Mouse (Mus musculus): Measurements from ENCODE around the gene Adra1b.

The Adra1b gene

GRCm38 (mm10) chr11:43901051-43901654 lies at the start of gene Adra1b:
TSS of gene Adra1b (minus strand) at chr11:43901210.
- DNase-seq = peak; percentile 22

- peak; percentile 88 for DNase-seq
These were observed 49.3 kb upstream of the Adra1b start for GRCm38 (mm10) chr11:43950274-43950673.

DNA sequence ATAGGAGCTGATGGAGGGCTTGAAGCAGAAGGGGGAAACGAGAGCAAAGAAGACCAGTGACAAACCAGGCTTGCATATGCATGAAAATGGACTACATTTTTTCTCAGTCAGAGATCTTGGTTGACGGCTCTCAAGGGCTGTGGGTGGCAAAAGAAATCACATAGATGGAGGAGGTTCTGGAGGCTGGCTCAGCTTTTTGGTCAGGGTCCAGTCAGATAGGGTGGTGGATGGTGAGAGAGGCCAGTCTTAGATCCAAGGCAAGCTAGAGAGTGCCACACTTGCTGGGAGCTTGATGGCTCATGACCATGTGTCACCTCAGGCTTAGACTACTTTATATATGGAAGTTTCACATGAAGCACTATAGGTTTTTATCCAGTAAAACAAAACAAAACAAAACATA lies 42.8 kb upstream of the Adra1b start:
- DNase-seq = no peak

DNA sequence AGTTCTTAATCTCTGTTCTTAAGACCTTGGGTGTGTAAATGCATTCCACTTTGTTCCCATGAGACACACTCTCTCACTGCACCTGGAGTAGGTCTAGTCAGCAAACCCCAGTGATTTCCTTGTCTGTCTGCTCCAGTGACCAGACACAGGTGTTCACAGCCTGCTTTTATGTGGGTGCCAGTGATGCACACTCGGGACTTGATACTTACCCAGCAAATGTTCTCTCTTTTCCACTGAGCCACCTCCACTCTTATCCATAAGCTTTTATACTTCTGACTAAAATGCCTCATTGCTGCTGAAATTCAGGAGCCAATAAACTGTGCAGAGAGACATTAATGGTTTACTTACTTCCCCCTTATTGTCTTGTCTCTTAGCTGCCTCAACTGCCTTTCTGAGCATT lies 42.2 kb upstream of the Adra1b start:
- DNase-seq = no peak

DNA sequence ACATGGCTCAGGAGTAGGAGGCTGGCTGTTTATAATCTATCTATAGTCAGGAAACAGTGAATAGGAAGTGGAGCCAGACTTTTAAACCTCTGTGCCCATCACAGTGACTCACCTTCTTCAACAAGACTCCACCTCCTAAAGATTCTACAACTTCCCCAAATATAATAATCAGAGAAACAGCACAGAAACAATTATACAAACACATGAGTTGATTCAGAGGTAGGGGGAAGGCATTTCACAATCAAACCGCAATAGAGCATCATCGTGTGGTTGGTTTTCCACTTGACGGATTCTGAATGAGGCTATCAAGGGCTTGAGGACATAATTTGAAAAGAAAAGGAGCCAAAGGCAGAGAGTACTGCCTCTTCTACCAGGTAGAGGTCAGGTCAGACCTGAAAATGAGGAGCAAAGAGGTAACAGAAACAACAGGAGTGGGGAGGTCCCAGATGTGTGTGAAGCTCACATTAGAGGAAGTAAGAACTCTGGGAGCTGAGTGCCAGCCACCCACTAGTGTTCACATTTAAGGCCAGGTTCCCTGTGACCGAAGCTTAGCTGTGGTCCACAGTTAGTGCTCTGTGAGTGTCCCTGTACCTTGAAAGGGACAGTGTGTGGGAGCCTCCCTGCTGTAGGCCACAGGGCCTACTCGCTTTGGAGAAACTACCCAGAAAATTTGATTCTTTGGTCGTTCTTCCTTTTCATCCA lies 39.6 kb upstream of the Adra1b start:
- no peak for DNase-seq

DNA sequence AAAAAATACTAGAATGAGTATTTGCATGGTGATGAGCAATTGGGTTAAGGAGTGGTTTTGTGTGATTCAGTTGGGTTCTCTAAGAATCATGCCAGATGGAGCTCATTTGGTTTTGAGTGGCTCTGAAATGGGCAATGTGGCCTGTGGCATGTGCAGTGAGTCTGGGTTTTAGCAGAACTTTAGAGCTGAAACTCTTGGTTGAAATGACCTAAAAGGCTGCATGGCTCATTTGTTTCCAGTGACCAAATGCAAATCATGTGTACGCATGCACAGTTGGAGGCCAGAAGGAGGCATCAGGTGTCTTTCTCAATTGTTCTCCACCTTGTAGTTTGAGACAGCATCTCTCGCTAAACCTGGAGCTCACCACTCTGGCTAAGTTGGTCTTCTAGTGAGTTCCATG lies 35.0 kb upstream of the Adra1b start:
- no peak for DNase-seq

- DNase-seq = no peak
These were observed 32.5 kb upstream of the Adra1b start for GRCm38 (mm10) chr11:43933480-43933879.

DNA sequence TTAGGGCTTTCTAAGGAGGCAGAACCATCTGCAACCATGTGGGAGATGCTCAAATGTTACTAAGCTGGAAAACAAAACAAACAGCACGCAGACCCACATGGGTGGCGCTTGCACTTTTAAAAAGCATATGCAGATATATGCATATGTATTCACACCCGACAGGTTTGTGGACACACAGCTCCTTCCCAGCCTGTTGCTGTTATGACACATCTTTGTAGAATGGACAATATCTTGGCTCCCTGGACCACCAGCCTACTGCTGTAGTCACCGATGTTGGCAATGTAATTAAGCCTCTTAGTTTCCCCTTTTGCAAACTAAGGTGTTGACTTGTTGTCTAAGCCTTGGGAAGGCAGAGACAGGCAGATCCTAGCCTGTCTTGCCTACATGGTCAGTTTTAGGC lies 32.0 kb upstream of the Adra1b start:
- DNase-seq = no peak

DNA sequence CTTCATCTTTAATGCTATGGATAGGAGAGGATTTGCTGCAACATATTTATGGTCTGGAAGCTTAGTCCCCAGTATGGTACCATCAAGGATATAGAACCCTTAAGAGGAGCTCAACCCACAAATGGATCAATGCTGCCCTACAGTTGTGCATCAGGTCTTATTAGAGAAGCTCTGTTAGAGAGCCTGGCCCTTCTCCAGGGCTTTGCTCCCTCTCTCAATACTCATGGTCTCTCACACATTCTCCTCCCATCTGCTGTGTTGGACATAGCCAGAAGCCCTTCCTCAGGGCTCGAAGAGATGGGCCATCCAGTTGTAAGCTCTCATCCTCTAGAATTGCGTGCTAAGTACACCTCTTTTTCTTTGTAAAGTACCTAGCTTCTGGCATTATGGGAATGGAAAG lies 29.2 kb upstream of the Adra1b start:
- DNase-seq = no peak

GRCm38 (mm10) chr11:43929706-43930105 lies 28.7 kb upstream of the Adra1b start:
- no peak for DNase-seq

DNA sequence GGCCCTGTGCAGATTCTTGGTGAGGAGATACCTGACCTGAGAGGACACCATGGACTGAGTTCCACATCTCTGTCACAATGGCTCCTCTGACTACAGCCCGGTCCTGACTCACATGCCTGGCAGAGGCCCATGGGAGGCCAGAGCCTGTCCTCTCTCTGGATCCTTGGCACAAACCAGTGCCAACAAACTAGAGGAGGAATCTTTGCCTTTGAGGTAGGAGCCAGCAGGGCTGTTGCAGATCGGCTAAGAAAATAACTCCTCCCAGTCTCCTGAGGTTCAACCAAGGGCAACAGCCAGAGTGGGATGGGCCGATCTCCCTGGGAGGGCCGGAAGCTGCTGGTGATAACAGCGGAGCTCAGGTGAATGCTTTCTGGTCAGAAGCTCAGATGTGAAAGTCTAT lies 28.2 kb upstream of the Adra1b start:
- DNase-seq = peak; percentile 53

GRCm38 (mm10) chr11:43927133-43927815 lies 26.3 kb upstream of the Adra1b start:
- peak; percentile 29 for DNase-seq

GRCm38 (mm10) chr11:43926163-43926562 lies 25.2 kb upstream of the Adra1b start:
- DNase-seq = no peak

GRCm38 (mm10) chr11:43925584-43925983 lies 24.6 kb upstream of the Adra1b start:
- no peak for DNase-seq

- DNase-seq = peak; percentile 21
These were observed 20.7 kb upstream of the Adra1b start for GRCm38 (mm10) chr11:43921701-43922100.

DNA sequence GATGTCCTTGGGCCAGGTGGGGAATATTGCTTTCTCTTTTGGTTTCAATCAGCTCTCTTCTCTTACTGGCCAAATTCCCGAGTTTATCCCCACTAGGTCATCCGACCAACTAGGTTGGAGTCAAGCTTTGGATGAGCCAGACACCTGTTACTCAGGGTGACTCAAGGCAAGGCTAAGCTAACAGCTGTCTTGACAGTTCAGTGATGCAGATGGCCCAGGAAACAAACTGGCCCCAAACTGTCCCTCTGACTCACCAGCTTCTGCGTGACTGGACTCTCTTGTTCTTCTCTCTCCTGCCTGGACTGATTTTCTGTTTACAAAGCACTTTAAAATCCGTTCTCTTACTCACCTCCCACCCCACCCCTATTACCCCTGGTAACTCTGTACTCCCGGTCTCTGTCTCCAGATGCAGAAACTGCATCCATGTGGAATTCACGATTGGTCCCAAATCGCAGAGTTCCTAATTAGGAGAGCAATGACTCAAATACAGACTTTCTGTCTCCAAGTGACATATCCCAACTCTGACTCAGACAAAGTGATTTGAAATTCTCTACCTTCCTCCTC lies 18.6 kb upstream of the Adra1b start:
- DNase-seq = no peak

- DNase-seq = peak; percentile 44
These were observed 13.8 kb upstream of the Adra1b start for GRCm38 (mm10) chr11:43914552-43915447.

DNA sequence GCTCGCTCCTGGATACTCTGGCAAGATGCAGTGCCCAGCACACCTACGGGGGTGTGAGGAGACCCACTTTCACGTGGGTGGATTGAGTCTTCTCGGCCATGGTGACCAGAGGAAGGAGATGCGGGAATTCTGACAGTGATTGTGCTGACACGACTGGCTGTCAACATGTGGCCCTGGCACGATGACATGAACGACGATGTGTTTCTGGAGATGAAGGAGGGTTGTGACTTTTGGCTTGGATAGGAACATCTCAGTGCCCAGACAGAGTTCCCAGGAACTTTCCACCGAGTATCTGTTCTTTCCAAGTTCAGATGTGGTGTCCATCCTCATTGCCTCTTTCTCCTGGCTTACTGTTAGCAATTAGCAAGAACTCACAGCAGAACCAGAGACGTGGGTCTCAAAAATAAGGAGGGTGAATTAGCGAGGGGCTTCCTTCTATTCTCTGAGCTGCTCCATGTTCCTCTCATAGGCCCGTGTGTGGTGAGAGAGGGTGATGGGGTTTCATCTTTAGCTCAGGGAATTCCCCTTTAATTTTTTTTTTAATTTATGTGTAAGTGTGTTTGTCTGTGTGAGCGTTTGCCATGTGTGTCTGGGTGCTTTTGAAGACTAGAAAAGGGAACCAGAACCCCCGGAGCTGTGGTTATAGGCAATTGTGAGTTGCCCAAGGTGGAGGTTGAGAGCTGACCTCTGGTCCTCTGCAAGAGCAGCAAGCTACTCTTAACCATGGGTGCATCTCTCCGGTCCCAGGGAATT lies 11.3 kb upstream of the Adra1b start:
- DNase-seq = no peak

DNA sequence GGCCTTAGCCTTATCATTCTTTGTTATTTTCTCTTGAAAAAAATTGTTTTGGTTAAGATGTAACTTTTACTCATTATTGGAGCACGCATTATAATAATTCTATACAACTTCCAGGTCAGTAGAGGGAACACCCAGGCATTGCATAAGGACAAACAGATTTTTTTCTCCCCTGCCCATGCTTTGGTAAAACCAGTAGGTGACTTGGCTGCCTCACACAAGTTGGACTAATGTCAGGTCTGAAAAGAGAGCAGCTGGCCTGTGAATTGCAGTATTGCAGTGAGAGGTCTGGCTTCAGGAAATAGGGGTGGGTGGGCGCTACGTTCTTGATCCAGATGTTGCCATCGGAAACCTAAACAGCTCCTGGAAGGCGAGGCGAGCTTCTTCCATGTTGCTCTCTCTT lies 10.6 kb upstream of the Adra1b start:
- DNase-seq = no peak

- DNase-seq = no peak
These were observed 2.3 kb upstream of the Adra1b start for GRCm38 (mm10) chr11:43903351-43903750.

- DNase-seq = no peak
These were observed 1.3 kb downstream of the Adra1b start for GRCm38 (mm10) chr11:43899696-43900095.

DNA sequence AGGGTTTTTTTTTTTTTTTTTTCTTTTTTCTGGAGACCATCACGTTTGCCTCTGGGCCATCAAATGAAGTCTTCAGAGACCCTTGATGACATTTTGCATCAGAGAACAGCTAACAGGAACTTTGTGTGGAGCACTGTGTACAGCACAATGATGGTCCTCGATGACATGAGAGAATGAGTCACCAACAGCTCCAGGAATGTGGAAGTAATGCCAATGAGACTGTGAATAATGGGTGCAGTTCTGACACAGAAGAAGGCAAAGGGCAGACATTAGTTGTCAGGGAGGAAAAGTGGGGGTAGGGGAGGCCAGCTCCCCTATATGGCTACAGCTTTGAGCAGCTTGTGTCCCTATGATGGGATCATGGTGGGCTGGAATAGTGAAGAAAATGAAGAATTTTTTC lies 5.7 kb downstream of the Adra1b start:
- no peak for DNase-seq
